Mouse (Mus musculus): ENCODE data around the gene Rhob. TPM values are rescaled to one million over a fixed set of nuclear protein-coding genes. Genes with fewer than 3 reads are reported as not detected.
A peak's percentile ranks its signal among the peaks of the same experiment; 100 is the strongest.

Rhob gene
- total and polyA plus RNA-seq, 2 experiments from 2014 or later = 74.1 to 329 TPM

DNA sequence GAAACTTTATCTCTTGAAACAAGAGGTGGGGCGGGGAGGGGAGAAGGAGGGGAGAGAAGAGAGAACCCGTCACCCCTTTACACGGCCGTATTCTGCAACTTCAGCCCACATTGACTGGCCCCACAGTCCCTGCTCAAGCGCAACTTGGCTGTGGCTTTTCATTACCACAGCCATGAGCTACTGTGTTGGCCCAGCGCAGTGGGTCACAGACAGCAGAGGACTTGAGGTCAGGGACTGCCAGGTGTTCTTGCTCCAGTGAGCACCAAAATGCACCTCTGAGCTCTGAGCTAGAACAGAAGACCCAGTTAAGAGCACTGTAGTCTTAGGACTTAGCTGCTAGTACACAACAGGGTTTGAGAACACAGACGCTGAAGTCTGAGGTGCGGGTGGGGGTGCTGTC is 41.4 kb downstream of the Rhob start:
- no peaks in the 10 kb centered on the region for H3K4me1 ChIP-seq (ENCODE audit: insufficient read depth, low read length)
- no peak overlapping the region for H3K9ac ChIP-seq (replicated peaks; ENCODE audit: low read length, poor library complexity, severe bottlenecking)
- H3K4me3 ChIP-seq (ENCODE audit: low read depth, low read length) = no peak overlapping the region
- H3K27me3 ChIP-seq (ENCODE audit: insufficient read depth, low read length) = no peaks in the 10 kb centered on the region
- TF ChIP-seq CTCF (IDR thresholded peaks at IDR 0.05) = no peak
- DNase-seq (ENCODE audit: low spot score) (no peak), ATAC-seq (ENCODE audit: low FRiP score) (no peak)
- no peak overlapping the region for H3K4me2 ChIP-seq (ENCODE audit: low read depth, low read length, poor library complexity, severe bottlenecking)
- no peaks in the 10 kb centered on the region for H3K36me3 ChIP-seq (ENCODE audit: insufficient read depth, low read length)
- 86% methylated on average over 8 of the region's 8 CpGs for WGBS
- no peak overlapping the region for H3K27ac ChIP-seq (ENCODE audit: low read depth, low read length)
- no peaks in the 10 kb centered on the region for H3K9me3 ChIP-seq (ENCODE audit: low read length)

GRCm38 (mm10) chr12:8457052-8457451 is 42.8 kb downstream of the Rhob start:
- Histone ChIP-seq H3K4me1 (ENCODE audit: insufficient read depth, low read length) (no peaks in the 10 kb centered on the region), H3K36me3 (ENCODE audit: insufficient read depth, low read length) (no peaks in the 10 kb centered on the region), H3K9ac (replicated peaks; ENCODE audit: low read length, poor library complexity, severe bottlenecking) (no peak overlapping the region), H3K9me3 (ENCODE audit: low read length) (no peaks in the 10 kb centered on the region), H3K27ac (ENCODE audit: low read depth, low read length) (no peak overlapping the region), H3K4me3 (ENCODE audit: low read depth, low read length) (no peak overlapping the region), H3K27me3 (ENCODE audit: insufficient read depth, low read length) (no peaks in the 10 kb centered on the region), H3K4me2 (ENCODE audit: low read depth, low read length, poor library complexity, severe bottlenecking) (no peak overlapping the region)
- no peak for TF ChIP-seq CTCF (IDR thresholded peaks at IDR 0.05)
- ATAC-seq (ENCODE audit: low FRiP score) (no peak), DNase-seq (ENCODE audit: low spot score) (no peak)
- WGBS = 76% methylated on average over 5 of the region's 5 CpGs

- no peaks in the 10 kb centered on the region for H3K9me3 ChIP-seq (ENCODE audit: low read length)
- no peak for ATAC-seq (ENCODE audit: low FRiP score)
- no peaks in the 10 kb centered on the region for H3K4me1 ChIP-seq (ENCODE audit: insufficient read depth, low read length)
- no peaks in the 10 kb centered on the region for H3K36me3 ChIP-seq (ENCODE audit: insufficient read depth, low read length)
- H3K27ac ChIP-seq (ENCODE audit: low read depth, low read length) = no peak overlapping the region
- H3K4me2 ChIP-seq (ENCODE audit: low read depth, low read length, poor library complexity, severe bottlenecking) = no peak overlapping the region
- H3K4me3 ChIP-seq (ENCODE audit: low read depth, low read length) = no peak overlapping the region
- no peak for TF ChIP-seq CTCF (IDR thresholded peaks at IDR 0.05)
- DNase-seq (ENCODE audit: low spot score) = no peak
- no peak overlapping the region for H3K9ac ChIP-seq (replicated peaks; ENCODE audit: low read length, poor library complexity, severe bottlenecking)
- WGBS = 58% methylated on average over 2 of the region's 2 CpGs
- no peaks in the 10 kb centered on the region for H3K27me3 ChIP-seq (ENCODE audit: insufficient read depth, low read length)
Measured at GRCm38 (mm10) chr12:8455046-8455445, 44.8 kb downstream of the Rhob start.

DNA sequence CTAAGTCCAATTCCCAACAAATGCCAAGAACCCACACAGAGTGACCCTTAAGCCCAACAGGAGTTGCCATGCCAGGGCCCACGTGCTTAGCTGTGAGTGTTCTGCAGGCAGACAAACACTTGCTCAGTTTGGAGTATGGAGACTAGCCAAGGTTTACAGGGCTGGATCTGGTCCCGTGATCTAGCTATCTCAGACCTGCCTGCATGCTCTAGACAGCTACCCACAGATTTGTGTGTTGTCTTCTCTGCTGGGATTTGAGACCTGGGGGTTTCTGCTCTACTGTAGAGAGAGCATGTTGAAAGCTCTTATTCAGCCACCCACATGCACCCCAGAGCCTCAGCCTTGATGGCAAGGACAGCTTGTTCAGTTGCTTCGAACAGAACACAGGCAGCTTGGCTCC is 45.3 kb downstream of the Rhob start:
- no peak for ATAC-seq (ENCODE audit: low FRiP score)
- Histone ChIP-seq H3K27ac (ENCODE audit: low read depth, low read length) (no peak overlapping the region), H3K27me3 (ENCODE audit: insufficient read depth, low read length) (no peaks in the 10 kb centered on the region), H3K36me3 (ENCODE audit: insufficient read depth, low read length) (no peaks in the 10 kb centered on the region), H3K4me3 (ENCODE audit: low read depth, low read length) (no peak overlapping the region), H3K9me3 (ENCODE audit: low read length) (no peaks in the 10 kb centered on the region), H3K4me2 (ENCODE audit: low read depth, low read length, poor library complexity, severe bottlenecking) (no peak overlapping the region), H3K9ac (replicated peaks; ENCODE audit: low read length, poor library complexity, severe bottlenecking) (no peak overlapping the region), H3K4me1 (ENCODE audit: insufficient read depth, low read length) (no peaks in the 10 kb centered on the region)
- DNase-seq (ENCODE audit: low spot score) = peak; percentile 56
- no peak for TF ChIP-seq CTCF (IDR thresholded peaks at IDR 0.05)
- WGBS = 76% methylated on average over 3 of the region's 3 CpGs

DNA sequence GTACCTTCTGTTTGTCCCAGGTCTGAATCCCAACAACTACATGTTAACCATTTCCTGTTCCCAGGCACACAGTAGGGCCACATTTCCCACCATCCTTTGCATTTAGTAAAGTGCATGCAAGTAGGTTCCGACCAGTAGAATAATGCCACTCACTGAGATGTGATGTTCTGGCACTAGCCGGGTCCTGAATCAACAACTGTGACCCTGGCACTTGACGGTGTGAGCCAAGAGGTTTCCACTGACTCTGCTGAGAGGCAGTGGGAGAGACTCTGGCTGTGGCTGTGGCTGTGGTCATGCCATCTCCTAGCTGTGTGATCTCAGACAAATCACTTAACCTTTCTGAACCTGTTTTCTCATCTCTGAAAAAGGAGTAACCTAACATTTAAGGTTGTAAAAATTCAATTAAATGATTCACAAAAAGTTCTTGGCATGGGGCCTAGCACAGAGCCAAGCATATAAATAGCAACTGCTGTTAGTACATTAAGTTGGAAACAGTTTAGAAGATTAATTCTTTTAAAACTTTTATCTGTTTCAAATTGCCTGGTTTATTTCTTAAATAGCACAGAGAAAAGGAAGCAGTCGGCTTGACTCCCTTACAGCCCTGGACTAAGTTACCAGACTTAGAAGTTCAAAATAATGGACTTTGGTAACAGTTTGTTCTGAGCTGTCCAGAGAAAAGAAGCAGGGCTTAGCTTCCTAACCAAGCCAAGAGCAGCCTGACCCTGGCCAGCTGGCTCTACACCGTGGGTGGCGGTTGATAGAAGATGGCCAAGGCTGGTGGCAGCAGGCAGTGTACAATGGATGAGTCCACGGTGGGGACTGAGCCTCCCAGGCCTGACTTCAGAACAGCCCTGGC is 46.8 kb downstream of the Rhob start:
- ATAC-seq (ENCODE audit: low FRiP score) = no peak
- H3K4me1 ChIP-seq (ENCODE audit: insufficient read depth, low read length) = no peaks in the 10 kb centered on the region
- DNase-seq (ENCODE audit: low spot score) = peak; percentile 70
- no peaks in the 10 kb centered on the region for H3K36me3 ChIP-seq (ENCODE audit: insufficient read depth, low read length)
- H3K9me3 ChIP-seq (ENCODE audit: low read length) = no peaks in the 10 kb centered on the region
- no peak overlapping the region for H3K9ac ChIP-seq (replicated peaks; ENCODE audit: low read length, poor library complexity, severe bottlenecking)
- WGBS = 75% methylated on average over 7 of the region's 7 CpGs
- no peak for TF ChIP-seq CTCF (IDR thresholded peaks at IDR 0.05)
- no peak overlapping the region for H3K4me3 ChIP-seq (ENCODE audit: low read depth, low read length)
- H3K27ac ChIP-seq (ENCODE audit: low read depth, low read length) = no peak overlapping the region
- H3K4me2 ChIP-seq (ENCODE audit: low read depth, low read length, poor library complexity, severe bottlenecking) = no peak overlapping the region
- no peaks in the 10 kb centered on the region for H3K27me3 ChIP-seq (ENCODE audit: insufficient read depth, low read length)
